Mouse (Mus musculus) adipose tissue, adult 10 weeks (tissue): ENCODE measurements around the gene Echdc2. TPM values are rescaled to one million over a fixed set of nuclear protein-coding genes. Genes with fewer than 3 reads are reported as not detected.

Experiments used
- polyA plus RNA-seq: library from polyadenylated mRNA; stranded (reverse); fragments of 350-450 nt; fragmentation: Illumina TruSeq; extraction: RNeasy Lipid Tissue Mini Kit (QIAGEN cat#74804); gene quantifications from one replicate; pipeline ENCODE4 v1.2.3, GENCODE M21; 2014; ENCODE audit warnings: low read depth, low replicate concordance

Echdc2 gene
- polyA plus RNA-seq = 222 TPM

DNA sequence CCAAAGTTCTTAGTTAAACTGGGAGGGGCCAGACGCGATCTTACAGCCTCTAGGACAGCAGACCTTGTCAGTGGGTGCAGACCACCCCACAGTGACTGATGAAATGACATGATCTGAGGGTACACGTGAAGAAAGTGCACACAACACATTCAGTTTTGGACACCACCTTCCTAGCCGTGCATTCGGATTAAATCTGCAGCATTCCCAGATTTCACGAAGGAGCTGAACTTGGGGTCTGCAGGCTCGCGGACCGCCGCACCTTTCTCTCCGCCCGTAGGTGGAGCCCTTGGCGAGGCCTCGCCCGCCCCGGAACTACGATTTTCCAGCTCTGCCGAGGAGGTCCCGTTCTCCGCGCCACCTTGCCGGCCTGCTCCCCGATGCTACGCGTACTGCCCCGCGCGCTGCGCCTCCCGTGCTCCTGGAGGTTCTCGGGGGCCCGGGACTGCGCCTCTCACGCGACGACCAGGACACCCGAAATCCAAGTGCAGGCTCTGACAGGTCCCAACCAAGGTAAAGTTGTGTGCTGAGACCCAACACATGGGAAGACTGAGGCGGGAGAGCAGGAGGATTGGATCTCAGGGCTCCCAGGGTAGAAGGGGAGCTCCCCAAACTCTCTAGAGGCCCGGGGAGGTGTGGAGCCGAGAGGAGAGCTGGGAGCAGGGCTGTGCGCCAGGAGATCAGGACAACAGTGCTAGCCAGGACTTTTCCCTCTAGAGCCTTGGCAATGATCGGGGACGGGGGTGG lies at the start of gene Echdc2:
Gene Echdc2 (plus strand): TSS at position 286 of the 744 bp plus-strand sequence.

DNA sequence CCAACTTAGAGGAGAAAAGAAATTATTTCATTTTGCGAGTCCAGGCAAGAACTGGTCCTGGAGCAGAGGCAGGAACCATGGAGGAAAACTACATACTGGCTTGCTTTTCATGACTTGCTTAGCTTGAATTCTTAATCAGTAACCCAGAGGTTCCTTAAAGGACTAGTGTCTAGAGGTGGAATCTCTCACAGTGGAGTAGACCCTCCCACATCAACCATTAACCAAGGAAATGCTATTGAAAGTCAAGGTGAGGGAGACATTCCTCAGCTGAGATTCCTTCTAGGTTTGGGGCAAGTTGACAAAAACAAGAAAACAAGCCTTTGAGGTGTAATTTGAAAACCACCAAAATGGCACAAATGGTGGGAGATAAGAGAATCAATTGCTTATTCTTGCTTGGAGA lies 20.4 kb upstream of the Echdc2 start, which contains the start of gene Scp2:
Gene Scp2 (minus strand): TSS at position 119 of the 400 bp plus-strand sequence.

DNA sequence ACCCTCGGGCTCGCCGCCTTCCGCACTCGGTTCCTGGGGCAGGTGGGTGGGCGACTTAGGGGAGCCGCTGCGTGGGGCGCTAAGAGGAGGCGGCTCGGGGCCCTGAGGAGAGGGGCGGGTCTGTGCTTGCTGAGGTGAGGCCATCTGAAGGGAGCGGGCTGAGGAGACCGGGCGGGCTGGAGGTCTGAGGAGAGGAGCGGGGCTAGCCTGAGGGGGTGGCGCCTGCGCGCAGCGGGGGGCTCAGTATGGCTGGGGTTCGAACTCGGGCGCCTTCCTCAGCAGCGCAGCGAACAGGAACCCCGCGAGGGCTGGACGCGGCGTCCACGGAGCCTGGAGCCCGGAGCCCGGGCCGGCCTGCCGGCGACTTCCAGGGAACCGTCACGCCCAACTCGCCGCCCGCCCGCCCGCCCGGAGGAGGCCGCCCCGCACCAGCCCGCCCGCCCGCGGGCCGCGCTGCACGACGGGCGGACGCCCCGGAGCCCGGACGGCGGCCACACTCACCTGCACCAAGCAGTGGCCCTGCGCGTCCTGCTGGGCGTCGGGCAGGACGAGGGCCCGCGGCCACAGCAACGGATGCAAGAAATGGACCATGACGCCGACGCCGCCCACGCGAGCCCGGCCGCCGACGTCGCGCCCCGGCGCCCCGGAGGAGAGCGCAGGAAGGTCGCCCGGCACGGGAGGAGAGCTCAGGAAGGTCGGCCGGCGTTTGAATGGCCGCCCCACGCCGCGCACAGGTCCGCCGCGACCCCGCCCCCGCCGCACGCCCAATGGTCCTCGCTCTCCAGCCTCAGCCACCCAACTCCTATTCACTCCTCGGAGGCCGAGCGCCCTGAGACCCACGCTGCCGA lies 52.3 kb downstream of the Echdc2 start, which contains the start of gene Zyg11a:
Gene Zyg11a (minus strand): TSS at position 717 of the 848 bp plus-strand sequence.

Other genes starting within 250 kb of the Echdc2 start
- gene Cpt2, start 241.8 kb upstream of the Echdc2 start, polyA plus RNA-seq = 54.8 TPM
- gene Slc1a7, start 197.1 kb upstream of the Echdc2 start, polyA plus RNA-seq = 0.12 TPM
- 66.3 TPM for gene Podn, start 69.0 kb upstream of the Echdc2 start, polyA plus RNA-seq
- 1,004 TPM for gene Scp2, start 20.4 kb upstream of the Echdc2 start, polyA plus RNA-seq
- gene Zyg11a, start 52.6 kb downstream of the Echdc2 start, polyA plus RNA-seq = 3.4 TPM
- gene Zyg11b, start 135.7 kb downstream of the Echdc2 start, polyA plus RNA-seq = 17.2 TPM
- 10.4 TPM for gene Coa7, start 162.7 kb downstream of the Echdc2 start, polyA plus RNA-seq
- gene Shisal2a, start 217.9 kb downstream of the Echdc2 start, polyA plus RNA-seq = 1.1 TPM
- 22.2 TPM for gene Gpx7, start 241.5 kb downstream of the Echdc2 start, polyA plus RNA-seq